Mouse (Mus musculus) midbrain, embryonic 16.5 days (tissue): Measurements from ENCODE around the gene Dffb. TPM values are rescaled to one million over a fixed set of nuclear protein-coding genes. Genes with fewer than 3 reads are reported as not detected.

ENCODE experiments used
- ATAC-seq: fragments of 200-750 bp; cut with Nextera tagmentation; 2 replicates; pipeline ENCODE4 v1.8.0; 2017; ENCODE audit warnings: moderate TSS enrichment
- H3K27ac ChIP-seq: fragments of 300-500 bp; sonication (generic); 2 replicates; pipeline ENCODE4 v1.5.1; 2014; ENCODE audit warnings: mild to moderate bottlenecking, low read length, mixed read lengths
- H3K27me3 ChIP-seq: fragments of 300-500 bp; sonication (generic); 2 replicates; pipeline ENCODE4 v1.6.1; 2014; ENCODE audit warnings: low read depth, low read length, mixed read lengths; ENCODE audit not compliant: control insufficient read depth, insufficient read depth
- H3K36me3 ChIP-seq: fragments of 300-500 bp; sonication (generic); 2 replicates; pipeline ENCODE4 v1.6.1; 2014; ENCODE audit warnings: mild to moderate bottlenecking, low read length, moderate library complexity, mixed read lengths; ENCODE audit not compliant: control insufficient read depth, insufficient read depth
- H3K4me1 ChIP-seq: fragments of 300-500 bp; sonication (generic); 2 replicates; pipeline ENCODE4 v1.6.1; 2014; ENCODE audit warnings: mild to moderate bottlenecking, low read length, mixed read lengths; ENCODE audit not compliant: control insufficient read depth, insufficient read depth
- H3K4me2 ChIP-seq: fragments of 300-500 bp; sonication (generic); 2 replicates; pipeline ENCODE4 v1.6.1; 2014; ENCODE audit warnings: mild to moderate bottlenecking, low read length, mixed read lengths
- H3K4me3 ChIP-seq: fragments of 300-500 bp; sonication (generic); 2 replicates; pipeline ENCODE4 v1.5.1; 2014; ENCODE audit warnings: low read depth, mild to moderate bottlenecking, low read length, moderate library complexity, mixed read lengths
- H3K9ac ChIP-seq: fragments of 300-500 bp; sonication (generic); 2 replicates; pipeline ENCODE4 v1.6.1; 2014; ENCODE audit warnings: low read depth, low read length, mixed read lengths
- H3K9me3 ChIP-seq: fragments of 300-500 bp; sonication (generic); replicated peaks from 2 replicates; pipeline ENCODE4 v1.6.1; 2014; ENCODE audit warnings: mild to moderate bottlenecking, low read length, mixed read lengths; ENCODE audit not compliant: control insufficient read depth, poor library complexity, severe bottlenecking
- WGBS: fragments of 180-500 bp; shearing (Covaris S2); extraction: QIAGEN DNeasy Blood & Tissue Kit; methylation state at CpG from one replicate; pipeline ENCODE4 v1.1.7; 2014; 5-methylcytosine and 5-hydroxymethylcytosine counted together
- polyA plus RNA-seq: library from polyadenylated mRNA; unstranded; fragments of >200 nt; fragmentation: Nextera tagmentation; extraction: Ambion mirVana; gene quantifications from 2 replicates; pipeline ENCODE4 v1.2.1, GENCODE M21; 2015

The Dffb gene
- polyA plus RNA-seq, 1 experiment from 2014 or later = 11.5 TPM

DNA sequence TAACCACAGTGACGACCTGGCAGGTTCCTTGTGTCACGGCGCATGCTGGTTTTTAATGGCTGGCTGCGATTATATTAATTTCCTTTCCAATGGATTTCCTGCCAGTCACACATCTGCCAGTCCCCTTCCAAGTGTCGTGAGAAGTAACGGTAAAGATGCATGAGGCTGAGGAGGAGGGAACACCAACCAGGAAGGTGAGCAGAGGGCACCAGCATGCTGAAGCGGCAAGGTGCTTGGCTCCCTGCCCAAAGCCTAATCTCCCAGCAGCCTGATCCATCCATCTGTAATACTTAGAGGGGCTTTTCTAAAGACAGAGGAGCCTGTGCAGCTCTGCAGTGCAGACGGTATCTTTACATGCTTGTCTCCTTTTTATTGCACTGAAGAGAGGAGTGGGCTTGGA, 19.3 kb downstream of the Dffb start:
- H3K9ac ChIP-seq = no peak overlapping the region
- H3K4me2 ChIP-seq = no peak overlapping the region
- H3K36me3 ChIP-seq = peaks cover 5% of the 10 kb centered on the region
- WGBS = 71% methylated on average over 8 of the region's 8 CpGs
- H3K4me3 ChIP-seq = no peak overlapping the region
- no peaks in the 10 kb centered on the region for H3K9me3 ChIP-seq
- H3K4me1 ChIP-seq = peaks cover 11% of the 10 kb centered on the region
- ATAC-seq = no peak
- H3K27me3 ChIP-seq = 0 out of 2 replicates have a peak, but pooled peaks cover 2% of the 10 kb centered on the region
- no peak overlapping the region for H3K27ac ChIP-seq

DNA sequence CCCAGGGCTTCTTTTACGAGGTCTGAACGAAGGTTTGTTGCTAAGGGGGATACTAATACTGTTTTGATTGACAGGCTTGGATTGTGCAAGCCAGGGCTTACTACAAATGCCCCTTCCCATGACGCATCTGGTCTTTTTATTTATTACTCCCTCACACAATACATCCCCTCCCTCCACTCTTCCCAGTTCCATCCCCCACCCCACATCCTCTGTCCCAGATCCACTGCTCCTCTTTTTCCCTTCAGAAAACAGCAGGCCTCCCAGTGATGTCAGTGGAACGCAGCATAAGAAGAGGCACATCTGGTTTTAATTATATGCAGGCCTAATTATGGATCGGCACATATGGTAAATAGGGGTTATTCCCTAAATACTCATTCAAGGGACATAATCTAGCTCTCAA, 23.2 kb downstream of the Dffb start:
- Histone ChIP-seq H3K36me3 (no peaks in the 10 kb centered on the region), H3K4me1 (no peaks in the 10 kb centered on the region), H3K9me3 (no peaks in the 10 kb centered on the region), H3K4me3 (no peak overlapping the region), H3K27me3 (peaks cover 15% of the 10 kb centered on the region), H3K27ac (no peak overlapping the region), H3K9ac (no peak overlapping the region), H3K4me2 (no peak overlapping the region)
- WGBS = 19% methylated on average over 5 of the region's 5 CpGs
- no peak for ATAC-seq

DNA sequence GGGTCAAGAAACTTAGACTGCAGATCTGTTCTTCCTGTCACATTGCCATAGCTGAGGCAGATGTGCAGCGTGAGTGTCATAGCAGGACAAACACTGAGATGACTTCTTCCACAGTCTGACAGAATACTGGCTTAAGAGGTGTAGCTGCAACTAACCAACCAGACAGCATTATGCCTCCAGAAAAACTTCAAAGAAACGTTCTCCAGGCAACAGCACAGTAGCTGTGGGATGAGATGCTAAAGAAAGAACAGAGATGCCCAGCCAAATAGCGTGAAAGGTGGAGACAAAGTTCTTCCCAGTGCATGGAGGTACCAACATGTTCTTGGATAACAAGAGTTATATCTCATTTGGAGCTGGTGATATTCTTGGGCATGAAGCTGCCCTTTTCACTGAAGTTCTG, 23.8 kb downstream of the Dffb start:
- WGBS = 56% methylated on average over 3 of the region's 3 CpGs

DNA sequence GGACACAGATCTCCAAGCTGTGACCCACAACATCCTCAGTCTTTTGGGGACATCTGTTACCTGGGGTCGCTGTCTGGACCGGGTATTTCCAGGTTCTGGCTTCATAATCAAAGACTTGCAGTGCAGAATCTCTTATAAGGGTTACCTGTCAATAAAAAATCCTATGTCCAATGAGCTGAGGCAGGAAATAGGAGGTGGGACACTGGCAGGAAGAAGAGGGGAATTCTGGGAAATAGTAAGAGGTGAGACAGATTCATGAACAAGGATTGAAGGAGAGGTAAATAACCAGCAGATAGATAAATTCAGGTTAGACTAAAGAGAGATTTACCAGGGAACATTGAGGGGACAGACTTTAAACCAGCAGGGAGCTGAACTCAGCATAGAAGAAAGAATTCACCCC, 24.6 kb downstream of the Dffb start:
- H3K4me3 ChIP-seq = no peak overlapping the region
- H3K27ac ChIP-seq = no peak overlapping the region
- H3K27me3 ChIP-seq = peaks cover 20% of the 10 kb centered on the region
- peak overlapping the region; percentile 9; the same call in 1 of the 2 replicates for H3K4me2 ChIP-seq
- no peaks in the 10 kb centered on the region for H3K36me3 ChIP-seq
- no peak overlapping the region for H3K9ac ChIP-seq
- no peak for ATAC-seq
- 62% methylated on average over 2 of the region's 2 CpGs for WGBS
- H3K9me3 ChIP-seq = no peaks in the 10 kb centered on the region
- no peaks in the 10 kb centered on the region for H3K4me1 ChIP-seq

More for the DNA sequence above, 23.8 kb downstream of the Dffb start:
- H3K4me3 ChIP-seq = no peak overlapping the region
- no peaks in the 10 kb centered on the region for H3K4me1 ChIP-seq
- H3K27ac ChIP-seq = no peak overlapping the region
- H3K9ac ChIP-seq = no peak overlapping the region
- H3K36me3 ChIP-seq = no peaks in the 10 kb centered on the region
- H3K9me3 ChIP-seq = no peaks in the 10 kb centered on the region
- H3K4me2 ChIP-seq = peak overlapping the region; percentile 9; the same call in 1 of the 2 replicates
- ATAC-seq = no peak
- H3K27me3 ChIP-seq = peaks cover 17% of the 10 kb centered on the region

DNA sequence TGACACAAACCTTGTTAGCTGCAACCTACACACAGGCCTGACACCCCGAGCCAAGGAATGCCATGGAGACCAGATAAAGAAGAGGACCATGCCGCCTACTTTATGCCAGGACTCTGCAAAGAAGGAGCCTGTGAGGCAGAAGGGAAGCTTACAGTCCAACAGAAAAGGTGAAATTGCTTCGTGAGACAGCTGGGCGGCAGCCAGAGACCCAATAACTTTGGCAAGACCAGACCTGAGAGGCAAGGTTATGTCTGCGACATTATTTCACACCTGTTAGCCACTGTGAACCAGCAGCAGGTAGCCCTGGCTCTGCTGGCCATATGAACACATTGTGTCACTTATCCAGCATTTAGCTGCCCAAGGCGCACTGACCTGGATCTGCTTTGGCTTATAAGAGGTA, 29.2 kb downstream of the Dffb start:
- no peak for ATAC-seq
- Histone ChIP-seq H3K27ac (no peak overlapping the region), H3K27me3 (peaks cover 21% of the 10 kb centered on the region), H3K4me2 (no peak overlapping the region), H3K9me3 (no peaks in the 10 kb centered on the region), H3K36me3 (no peaks in the 10 kb centered on the region), H3K9ac (no peak overlapping the region), H3K4me1 (no peaks in the 10 kb centered on the region; the same call in 1 of the 2 replicates), H3K4me3 (no peak overlapping the region)
- WGBS = 89% methylated on average over 6 of the region's 6 CpGs

DNA sequence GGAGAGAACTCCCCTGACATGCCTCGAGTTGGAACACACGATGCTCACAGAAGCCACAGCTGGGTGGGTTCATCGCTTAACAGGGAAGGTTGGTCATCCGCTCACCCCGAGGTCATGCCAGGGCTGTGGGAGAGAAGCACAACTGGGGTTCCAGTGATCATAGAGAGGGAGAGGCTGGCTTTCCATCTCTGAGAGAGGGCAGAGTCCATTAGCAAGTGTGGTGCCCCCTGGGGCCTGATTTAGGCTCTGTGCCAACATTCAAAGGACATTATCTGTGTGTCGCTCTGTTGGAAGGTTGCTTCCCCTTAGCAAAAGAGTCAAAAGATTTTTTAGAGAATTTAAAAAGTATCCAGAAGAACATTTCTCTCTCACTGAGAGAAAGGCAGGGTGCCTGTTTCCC, 30.7 kb downstream of the Dffb start:
- 43% methylated on average over 6 of the region's 6 CpGs for WGBS

DNA sequence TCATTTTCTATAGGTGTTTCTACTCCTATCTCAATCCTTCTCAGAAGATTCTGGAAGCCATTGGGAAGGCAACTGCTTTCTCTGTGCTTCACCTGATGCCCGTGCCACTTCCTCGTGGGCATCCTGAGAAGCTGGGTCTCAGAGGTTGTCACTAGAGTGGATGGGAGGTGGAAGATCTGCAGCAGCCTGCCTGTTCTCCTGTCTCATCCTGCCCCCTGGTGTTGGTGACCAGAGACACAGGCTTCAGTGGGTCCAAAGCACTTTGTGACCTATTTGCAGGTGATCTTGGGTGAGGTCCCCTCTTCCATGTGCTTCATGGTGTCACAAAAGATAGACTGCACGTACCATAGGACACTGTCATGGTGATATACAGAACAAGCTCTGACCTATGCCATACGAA, 31.7 kb downstream of the Dffb start:
- H3K36me3 ChIP-seq = no peaks in the 10 kb centered on the region
- peaks cover 23% of the 10 kb centered on the region for H3K27me3 ChIP-seq
- no peak overlapping the region for H3K4me2 ChIP-seq
- no peak overlapping the region for H3K27ac ChIP-seq
- ATAC-seq = peak; percentile 60; the same call in 1 of the 2 replicates
- no peaks in the 10 kb centered on the region; the same call in 1 of the 2 replicates for H3K4me1 ChIP-seq
- no peak overlapping the region for H3K4me3 ChIP-seq
- no peaks in the 10 kb centered on the region for H3K9me3 ChIP-seq
- 48% methylated on average over 4 of the region's 4 CpGs for WGBS
- no peak overlapping the region for H3K9ac ChIP-seq

More for the DNA sequence above, 30.7 kb downstream of the Dffb start:
- H3K9ac ChIP-seq = no peak overlapping the region
- H3K9me3 ChIP-seq = no peaks in the 10 kb centered on the region
- no peak for ATAC-seq
- no peaks in the 10 kb centered on the region for H3K36me3 ChIP-seq
- H3K27ac ChIP-seq = no peak overlapping the region
- H3K4me1 ChIP-seq = no peaks in the 10 kb centered on the region; the same call in 1 of the 2 replicates
- no peak overlapping the region for H3K4me2 ChIP-seq
- H3K4me3 ChIP-seq = no peak overlapping the region
- H3K27me3 ChIP-seq = peaks cover 27% of the 10 kb centered on the region

DNA sequence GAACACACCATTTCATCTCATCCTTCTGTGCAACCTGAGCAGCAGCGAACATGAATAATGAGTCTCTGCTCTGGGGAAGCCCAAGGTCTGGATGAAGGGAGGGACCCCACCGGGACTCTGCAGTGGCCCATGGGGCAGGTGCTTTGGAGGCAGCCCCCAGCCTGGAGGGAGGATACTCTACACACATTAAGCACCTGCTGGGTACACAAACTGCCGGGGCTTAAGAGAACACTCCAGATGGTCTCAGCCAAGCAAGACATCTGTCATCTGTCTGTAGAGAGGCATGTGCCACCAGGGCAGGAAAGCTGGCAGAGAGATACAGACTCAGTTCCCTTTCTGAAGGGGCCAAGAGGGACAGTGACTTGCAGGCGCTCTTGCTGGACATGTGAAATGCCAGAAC, 45.0 kb downstream of the Dffb start:
- no peak overlapping the region for H3K4me3 ChIP-seq
- no peak overlapping the region for H3K9ac ChIP-seq
- H3K27ac ChIP-seq = no peak overlapping the region
- no peaks in the 10 kb centered on the region for H3K9me3 ChIP-seq
- H3K4me1 ChIP-seq = peaks cover 3% of the 10 kb centered on the region; the same call in 1 of the 2 replicates
- H3K4me2 ChIP-seq = no peak overlapping the region
- H3K27me3 ChIP-seq = peaks cover 5% of the 10 kb centered on the region
- ATAC-seq = no peak
- H3K36me3 ChIP-seq = no peaks in the 10 kb centered on the region
- WGBS = 57% methylated on average over 4 of the region's 4 CpGs

DNA sequence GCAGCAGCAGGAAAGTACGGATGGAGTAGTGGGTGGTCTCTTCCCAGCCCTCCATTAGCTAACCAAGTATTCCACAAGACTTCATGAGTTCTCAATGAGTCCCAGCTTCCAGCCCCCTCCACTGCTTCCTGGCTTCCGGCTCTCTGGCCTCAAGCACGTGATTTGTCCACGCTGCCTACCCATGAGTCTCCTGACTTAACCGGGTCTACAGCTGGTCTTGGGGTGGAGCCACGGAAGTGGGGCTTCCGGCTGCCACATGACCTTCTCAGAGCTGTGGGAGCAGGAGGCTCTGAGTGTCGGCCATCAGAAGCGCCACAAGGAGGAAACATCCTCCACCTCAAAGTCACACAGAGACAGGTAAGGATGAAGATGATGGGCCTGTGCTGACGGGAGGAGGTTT, 45.5 kb downstream of the Dffb start:
- no peaks in the 10 kb centered on the region for H3K9me3 ChIP-seq
- no peak overlapping the region for H3K9ac ChIP-seq
- H3K27ac ChIP-seq = no peak overlapping the region
- WGBS = 63% methylated on average over 10 of the region's 10 CpGs
- peaks cover 5% of the 10 kb centered on the region for H3K27me3 ChIP-seq
- no peak overlapping the region for H3K4me3 ChIP-seq
- H3K36me3 ChIP-seq = no peaks in the 10 kb centered on the region
- no peak overlapping the region for H3K4me2 ChIP-seq
- ATAC-seq = no peak
- H3K4me1 ChIP-seq = peaks cover 3% of the 10 kb centered on the region; the same call in 1 of the 2 replicates
